Mouse (Mus musculus) lung, adult 18-20 months (tissue): ENCODE data around the gene Cmss1.
A peak's percentile ranks its signal among the peaks of the same experiment; 100 is the strongest.

Experiments used
- DNase-seq, 2 experiments: peaks; one replicate each; pipeline ENCODE4 v3.0.0; 2022; ENCODE audit warnings: mixed read lengths in 2 of 2

The Cmss1 gene

DNA sequence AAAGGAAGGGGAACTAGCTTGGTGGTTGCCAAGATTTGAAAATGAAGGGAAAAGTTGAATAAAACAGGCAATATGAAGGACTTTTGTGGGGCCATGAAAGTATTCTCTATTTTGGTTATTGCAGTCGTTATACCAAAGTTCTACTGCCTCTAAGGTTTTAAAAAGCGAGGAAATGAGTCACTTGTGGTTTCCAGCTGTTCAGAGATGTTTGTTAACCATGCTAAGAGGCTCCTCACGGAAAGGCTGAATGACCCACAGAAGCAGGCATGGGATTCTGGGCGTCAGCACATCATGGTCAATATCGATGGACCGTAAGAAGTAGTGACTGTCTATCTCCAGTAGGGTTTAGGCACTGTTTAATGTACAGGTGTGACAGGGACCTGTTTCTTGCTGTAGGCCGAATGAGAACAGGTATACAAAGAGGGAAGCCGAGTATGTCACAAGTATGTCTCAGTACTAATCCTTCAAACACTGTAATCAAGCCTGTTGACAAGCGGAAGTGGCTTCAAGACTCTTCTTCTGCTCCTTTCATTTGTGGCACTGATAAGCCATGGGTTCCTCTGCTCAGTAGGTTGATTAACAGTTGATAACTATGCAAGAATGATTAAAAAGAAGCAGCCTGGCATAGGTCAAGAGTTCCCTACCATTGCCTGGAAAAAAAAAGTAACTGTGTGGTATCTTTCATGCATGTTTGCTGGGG, 227.9 kb downstream of the Cmss1 start:
- no peak for DNase-seq

DNA sequence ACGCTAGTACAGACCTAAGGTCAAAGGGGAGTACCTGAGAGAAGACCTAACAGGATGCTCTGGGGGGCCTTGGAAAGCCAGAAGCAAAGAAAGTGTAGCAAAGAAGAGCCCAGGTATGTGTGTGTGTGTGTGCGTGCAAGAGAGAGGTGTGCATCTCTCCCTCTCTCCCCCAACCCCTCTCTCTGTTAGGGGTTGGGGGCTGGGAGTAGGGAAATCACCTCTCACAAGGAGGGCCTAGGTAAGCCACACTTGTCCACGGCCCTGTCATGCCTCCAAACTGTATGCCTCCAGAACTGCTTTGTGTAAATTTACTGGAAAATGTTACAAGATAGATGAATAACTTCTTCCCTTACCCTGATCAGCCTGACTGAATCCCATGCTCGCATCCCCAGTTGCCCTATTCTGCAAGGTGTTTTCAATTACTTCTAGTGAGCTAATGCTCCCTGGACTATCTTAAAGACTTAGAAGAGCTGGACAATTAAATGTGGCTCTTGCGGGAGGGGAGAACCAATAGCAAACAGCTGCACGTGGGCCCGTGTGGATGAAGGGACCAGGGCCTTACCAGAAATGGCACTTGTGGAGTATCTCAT, 231.3 kb downstream of the Cmss1 start:
- no peak for DNase-seq

- DNase-seq, result no peak
Observed at GRCm38 (mm10) chr16:57372156-57372555, 234.5 kb downstream of the Cmss1 start.

- DNase-seq, result no peak
Observed at GRCm38 (mm10) chr16:57369846-57370496, 236.7 kb downstream of the Cmss1 start.

GRCm38 (mm10) chr16:57366941-57367694, 239.5 kb downstream of the Cmss1 start:
- DNase-seq, result no peak

- DNase-seq, result no peak
Observed at GRCm38 (mm10) chr16:57366141-57366540, 240.5 kb downstream of the Cmss1 start.

DNA sequence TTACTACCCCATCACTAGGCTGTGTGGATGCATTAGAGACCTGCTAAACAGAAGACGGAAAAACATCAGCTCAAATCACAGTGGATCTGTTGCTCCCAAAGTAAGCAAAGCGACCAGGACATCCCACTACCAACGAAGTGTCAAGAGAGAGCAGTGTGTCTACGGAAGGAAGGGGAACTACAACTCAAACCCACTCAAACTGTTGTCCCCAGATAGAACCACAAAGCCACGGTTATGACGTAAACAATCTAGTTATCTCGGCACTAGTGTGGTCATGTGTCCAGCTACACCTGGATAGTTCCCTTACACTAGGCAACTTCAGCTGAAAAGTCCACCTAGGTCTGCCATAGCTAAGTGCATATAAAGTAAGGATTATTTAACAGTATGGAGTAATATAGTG, 242.2 kb downstream of the Cmss1 start:
- no peak for DNase-seq

GRCm38 (mm10) chr16:57362679-57363401, 243.8 kb downstream of the Cmss1 start:
- DNase-seq, result peak; percentile 56 to 65

DNA sequence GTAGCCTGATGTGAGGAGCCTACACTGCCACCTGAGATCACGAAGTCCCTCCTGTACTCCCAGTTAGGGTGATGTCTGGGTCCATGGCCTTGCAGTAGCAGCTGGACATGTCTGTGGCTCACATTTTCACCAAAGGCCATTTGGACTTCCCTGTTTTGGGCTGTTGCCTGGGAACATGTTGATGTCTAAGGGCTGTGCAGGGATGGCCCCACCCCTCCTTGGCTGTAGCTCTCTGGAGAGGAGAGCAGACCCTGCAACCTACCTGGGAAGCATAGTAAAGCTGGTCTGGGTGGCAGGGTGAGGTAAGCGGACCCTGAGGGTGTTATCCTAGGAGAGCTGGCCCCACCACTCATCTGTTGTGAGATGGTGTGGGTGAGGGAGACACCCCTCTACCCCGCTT, 245.9 kb downstream of the Cmss1 start:
- no peak for DNase-seq

DNA sequence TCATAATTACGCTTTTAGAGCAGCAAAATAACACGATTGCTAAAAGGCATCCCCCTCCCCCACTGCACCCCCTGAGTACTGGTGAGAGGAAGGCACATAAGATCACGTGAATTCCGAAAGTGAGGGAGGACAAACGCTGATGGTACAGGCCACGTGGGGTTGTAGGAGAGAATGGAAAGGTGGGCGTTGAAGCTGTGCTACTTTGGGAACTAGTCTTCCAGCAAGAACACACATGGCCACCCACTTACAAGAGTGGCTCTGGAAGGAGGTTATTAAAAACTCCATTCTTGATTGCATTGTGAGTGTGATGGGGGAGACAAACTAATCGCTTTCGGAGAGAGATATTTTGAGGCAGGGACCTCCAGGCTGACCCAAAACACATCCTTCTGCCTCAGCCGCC, 247.4 kb downstream of the Cmss1 start:
- DNase-seq, result no peak

DNA sequence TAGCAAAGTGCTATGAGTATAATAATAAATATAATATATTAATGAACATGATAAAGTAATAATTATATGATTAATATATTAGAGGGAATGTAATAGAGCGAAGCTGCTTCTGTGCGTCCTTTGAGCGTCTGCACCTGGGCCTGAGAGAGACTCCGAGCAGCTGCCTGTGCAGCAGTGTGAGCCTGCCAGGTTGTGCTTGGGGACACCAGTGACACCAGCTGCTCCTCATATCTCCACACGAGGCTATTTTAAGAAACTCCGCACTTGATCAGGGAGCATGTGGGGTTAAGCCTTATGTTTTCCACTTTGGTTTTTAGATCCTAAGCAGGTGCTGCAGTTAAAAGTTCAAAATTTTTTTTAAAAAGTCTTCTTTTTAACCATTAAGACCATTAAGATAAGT, 249.7 kb downstream of the Cmss1 start:
- DNase-seq, result no peak

- no peak for DNase-seq
Observed at GRCm38 (mm10) chr16:57356454-57356853, 250.2 kb downstream of the Cmss1 start.

- DNase-seq, result no peak
Observed at GRCm38 (mm10) chr16:57353932-57354331, 252.7 kb downstream of the Cmss1 start.

GRCm38 (mm10) chr16:57353166-57353721, 253.4 kb downstream of the Cmss1 start:
- DNase-seq, result no peak

DNA sequence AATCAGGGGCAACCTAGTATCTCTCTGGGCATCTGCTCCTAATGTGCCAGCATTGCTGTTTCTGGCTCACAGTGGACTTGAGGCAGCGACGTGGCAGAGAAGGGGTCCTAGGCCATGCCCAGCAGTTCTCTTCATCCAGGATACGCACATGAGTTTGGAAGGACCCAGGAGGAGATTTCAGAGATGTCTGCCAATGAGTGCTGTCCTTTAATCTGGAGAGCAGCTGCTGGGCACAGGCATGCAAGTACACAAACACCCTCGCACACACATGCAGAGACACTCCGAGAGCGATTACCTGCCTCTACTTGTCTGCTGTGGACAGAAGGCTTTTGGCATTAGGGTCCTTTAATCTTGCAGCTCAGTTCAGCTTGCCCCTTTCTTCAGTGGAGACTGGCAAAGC, 253.9 kb downstream of the Cmss1 start, which contains the start of gene Filip1l:
Filip1l (plus strand) TSS at position 343 of the 400 bp plus-strand sequence.
- DNase-seq, result no peak

DNA sequence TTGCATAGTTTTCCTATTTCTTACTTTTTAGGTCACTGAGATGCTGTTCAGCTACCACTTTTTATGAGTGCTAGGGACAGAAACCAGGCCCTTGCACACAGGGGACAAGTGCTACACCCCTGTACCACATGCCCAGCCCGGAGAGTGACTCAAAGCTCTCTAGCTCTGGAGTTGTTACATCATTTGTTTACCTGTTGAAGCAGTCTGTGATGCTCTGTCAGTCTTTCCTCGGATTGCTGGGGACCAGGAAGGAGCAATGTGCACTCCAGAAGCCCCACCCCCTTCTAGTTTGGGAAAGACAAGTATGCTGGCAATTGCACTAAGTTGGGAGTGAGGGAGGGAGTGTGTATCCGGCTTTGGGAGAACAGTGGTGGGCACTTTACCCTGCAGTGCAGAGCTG, 257.0 kb downstream of the Cmss1 start:
- DNase-seq, result peak; percentile 34 to 61

GRCm38 (mm10) chr16:57349039-57349438, 257.6 kb downstream of the Cmss1 start:
- peak; percentile 38 to 57 for DNase-seq

DNA sequence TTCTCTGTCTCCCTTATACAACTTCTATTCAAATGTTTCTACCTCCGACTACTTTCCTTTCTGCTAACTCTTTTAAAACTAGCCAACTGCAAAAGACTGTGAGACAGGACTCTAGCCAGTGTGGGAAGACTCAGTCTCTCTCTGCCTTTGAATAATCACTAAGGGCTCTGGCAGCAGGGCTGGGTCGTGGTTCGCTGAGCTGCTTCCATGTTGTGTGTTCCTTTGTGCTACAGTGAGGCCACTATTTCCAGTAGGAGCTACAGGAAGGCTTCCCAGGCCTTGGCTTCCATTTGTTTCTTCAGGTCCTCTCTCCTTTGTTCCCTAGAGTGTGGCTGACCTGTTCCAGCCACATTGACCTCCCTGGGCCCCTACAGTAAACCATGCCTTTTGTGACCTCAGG, 260.4 kb downstream of the Cmss1 start:
- no peak for DNase-seq

DNA sequence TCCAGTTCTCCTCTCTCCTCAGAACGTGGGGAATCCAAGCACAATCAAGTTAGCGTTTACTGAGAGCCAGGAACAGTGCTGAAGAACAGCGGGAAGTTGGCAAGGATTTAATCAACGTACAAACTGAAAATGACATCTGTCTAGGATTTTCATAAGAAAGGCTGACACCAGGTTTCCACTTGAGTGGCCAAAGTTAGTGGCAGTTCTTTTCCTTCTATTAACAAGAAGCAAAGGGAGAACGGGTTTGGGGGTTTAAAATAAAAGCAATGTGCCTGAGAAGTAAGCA, 266.1 kb downstream of the Cmss1 start:
- DNase-seq, result no peak

DNA sequence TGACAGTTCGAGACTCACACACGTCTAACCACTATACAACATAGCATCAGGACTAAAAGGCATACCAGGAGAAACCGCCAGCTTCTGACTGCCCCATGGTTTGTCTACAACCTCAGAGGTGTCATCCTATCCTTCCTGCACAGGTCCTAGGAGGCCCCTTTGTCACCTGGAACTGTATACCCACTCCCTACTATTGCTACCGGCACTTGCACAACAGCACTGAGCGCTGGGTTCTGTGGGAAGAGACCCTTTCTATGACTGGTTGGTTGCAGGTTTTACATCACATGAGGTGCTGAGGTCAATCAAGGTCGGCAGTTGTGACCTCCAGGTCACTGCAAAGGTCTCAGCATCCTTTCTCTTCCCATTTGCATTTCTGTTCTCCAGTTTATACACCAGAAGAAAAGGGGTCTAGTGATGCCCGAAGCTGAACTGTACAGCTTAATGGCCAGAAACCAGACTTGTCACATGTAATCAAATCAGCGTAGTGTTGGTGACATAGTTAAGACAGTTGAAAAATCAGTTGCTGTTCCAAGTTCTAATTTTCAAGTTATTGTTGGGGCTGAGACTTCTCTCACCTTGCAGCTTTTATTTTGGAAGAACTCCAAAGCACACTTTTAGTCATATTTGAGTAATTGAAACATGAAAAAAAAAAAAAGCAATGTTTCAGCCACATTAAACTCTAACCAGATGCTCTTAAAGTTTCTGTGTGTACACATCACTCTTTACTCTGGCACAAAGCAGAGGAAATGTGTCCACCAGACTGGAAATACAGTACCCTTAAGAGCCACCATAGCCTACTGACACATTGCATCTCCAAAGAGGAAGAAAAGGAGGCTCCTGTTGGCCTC, 266.7 kb downstream of the Cmss1 start:
- DNase-seq, result no peak

- peak; percentile 33 to 37 for DNase-seq
Observed at GRCm38 (mm10) chr16:57336770-57337423, 269.8 kb downstream of the Cmss1 start.
